Mouse (Mus musculus) CH12.LX (cell line): ENCODE measurements around the gene Stxbp3. TPM values are rescaled to one million over a fixed set of nuclear protein-coding genes. Genes with fewer than 3 reads are reported as not detected.
"Not testable (repeated sequence)": the region's sequence is repeated elsewhere in the genome, so short reads cannot be mapped to it uniquely, and the experiment has no call there.

Experiments
- DNase-seq: peaks from one replicate; pipeline ENCODE4 v3.0.0-alpha.2; 2013; ENCODE audit errors: extremely low read depth
- H3K27ac ChIP-seq: 2 replicates; pipeline ENCODE4 v1.5.1; 2012; ENCODE audit warnings: low read depth, mild to moderate bottlenecking, control low read depth, moderate library complexity; ENCODE audit not compliant: insufficient read depth
- H3K27me3 ChIP-seq: replicated peaks from 2 replicates; pipeline ENCODE3; 2012; ENCODE audit warnings: inconsistent platforms
- H3K36me3 ChIP-seq, 2 experiments: replicated peaks in 1 of 2; 2 replicates each; pipeline versions ENCODE3 to v1.6.1; 2012; ENCODE audit warnings: inconsistent platforms in 1 of 2, low read length in 1 of 2, mild to moderate bottlenecking in 1 of 2, mixed read lengths in 1 of 2, moderate library complexity in 1 of 2; ENCODE audit not compliant: control insufficient read depth in 1 of 2, insufficient read depth in 1 of 2
- H3K4me1 ChIP-seq, 2 experiments: 2 replicates each; pipeline ENCODE4 v1.6.1; 2012; ENCODE audit warnings: inconsistent platforms in 1 of 2, moderate library complexity in 1 of 2; ENCODE audit not compliant: insufficient read depth in 2 of 2, control insufficient read depth in 1 of 2
- H3K4me2 ChIP-seq: 2 replicates; pipeline ENCODE4 v1.6.1; 2012; ENCODE audit warnings: low read depth, mild to moderate bottlenecking, control low read depth; ENCODE audit not compliant: poor library complexity, insufficient read depth, severe bottlenecking
- H3K4me3 ChIP-seq, 3 experiments: fragments of 150-350 bp in 1 of 3; sonication (generic) in 1 of 3; replicated peaks in 1 of 3; 2 replicates each; pipeline versions ENCODE3 to v1.5.1; 2011 to 2012; ENCODE audit warnings: low read depth in 2 of 3, low read length in 2 of 3, mild to moderate bottlenecking in 2 of 3, moderate library complexity in 2 of 3, control low read depth in 1 of 3, improper control_type of control experiment in 1 of 3, inconsistent platforms in 1 of 3, mixed read lengths in 1 of 3; ENCODE audit not compliant: poor library complexity in 1 of 3
- H3K79me2 ChIP-seq: replicated peaks from 2 replicates; pipeline ENCODE4 v1.6.1; 2012; ENCODE audit warnings: mild to moderate bottlenecking, moderate library complexity; ENCODE audit not compliant: control insufficient read depth, poor library complexity, insufficient read depth, severe bottlenecking; ENCODE audit errors: extremely low read depth
- H3K9ac ChIP-seq: 2 replicates; pipeline ENCODE4 v1.6.1; 2012; ENCODE audit warnings: low read depth, mild to moderate bottlenecking, control low read depth, moderate library complexity; ENCODE audit not compliant: insufficient read depth
- H3K9me3 ChIP-seq: replicated peaks from 2 replicates; pipeline ENCODE3; 2012; ENCODE audit warnings: low read length, inconsistent platforms, mixed read lengths
- BHLHE40 ChIP-seq: IDR thresholded peaks from 2 replicates; pipeline ENCODE4 v1.6.1; 2011; ENCODE audit warnings: mild to moderate bottlenecking, low read depth, low read length, improper control_type of control experiment
- E2F4 ChIP-seq: IDR thresholded peaks from 2 replicates; pipeline ENCODE4 v1.6.1; 2011; ENCODE audit warnings: low read depth, low read length, improper control_type of control experiment; ENCODE audit not compliant: insufficient replicate concordance
- EP300 ChIP-seq: IDR thresholded peaks from 2 replicates; pipeline ENCODE4 v1.6.1; 2011; ENCODE audit warnings: low read length, improper control_type of control experiment
- GABPA ChIP-seq: IDR thresholded peaks from 2 replicates; pipeline ENCODE4 v1.6.1; 2012; ENCODE audit warnings: low read depth, low read length, improper control_type of control experiment, inconsistent platforms; ENCODE audit not compliant: insufficient replicate concordance
- KAT2A ChIP-seq: IDR thresholded peaks from 2 replicates; pipeline ENCODE4 v1.6.1; 2012; ENCODE audit warnings: low read length, improper control_type of control experiment, inconsistent platforms; ENCODE audit not compliant: insufficient replicate concordance
- MYC ChIP-seq: IDR thresholded peaks from 2 replicates; pipeline ENCODE4 v1.6.1; 2011; ENCODE audit warnings: low read depth, mild to moderate bottlenecking, improper control_type of control experiment, low read length
- NELFE ChIP-seq: IDR thresholded peaks from 2 replicates; pipeline ENCODE4 v1.6.1; 2011; ENCODE audit warnings: low read depth, low read length, improper control_type of control experiment
- NRF1 ChIP-seq: IDR thresholded peaks from 2 replicates; pipeline ENCODE4 v1.6.1; 2014; ENCODE audit warnings: low read depth, mild to moderate bottlenecking, inconsistent platforms, low read length, improper control_type of control experiment, moderate library complexity
- POLR2A ChIP-seq: IDR thresholded peaks from 2 replicates; pipeline ENCODE4 v1.6.1; 2011; ENCODE audit warnings: low read depth, mild to moderate bottlenecking, improper control_type of control experiment, low read length
- RCOR1 ChIP-seq: conservative IDR thresholded peaks from 2 replicates; pipeline ENCODE4 v1.6.1; 2012; ENCODE audit warnings: low read depth, mild to moderate bottlenecking, inconsistent platforms, low read length, improper control_type of control experiment
- SIN3A ChIP-seq: IDR thresholded peaks from 2 replicates; pipeline ENCODE4 v1.6.1; 2012; ENCODE audit warnings: low read length, improper control_type of control experiment, inconsistent platforms
- SMC3 ChIP-seq: IDR thresholded peaks from 2 replicates; pipeline ENCODE4 v1.6.1; 2011; ENCODE audit warnings: low read depth, low read length, improper control_type of control experiment
- UBTF ChIP-seq: IDR thresholded peaks from 2 replicates; pipeline ENCODE4 v1.6.1; 2012; ENCODE audit warnings: low read depth, mild to moderate bottlenecking, inconsistent platforms, low read length, improper control_type of control experiment, moderate library complexity
- ZC3H11A ChIP-seq: IDR thresholded peaks from 2 replicates; pipeline ENCODE4 v1.6.1; 2012; ENCODE audit warnings: low read depth, mild to moderate bottlenecking, inconsistent platforms, low read length, improper control_type of control experiment
- ZKSCAN1 ChIP-seq: IDR thresholded peaks from 2 replicates; pipeline ENCODE4 v1.6.1; 2012; ENCODE audit warnings: low read depth, inconsistent platforms, low read length, improper control_type of control experiment, borderline replicate concordance
- ZMIZ1 ChIP-seq: IDR thresholded peaks from 2 replicates; pipeline ENCODE4 v1.6.1; 2012; ENCODE audit warnings: low read depth, mild to moderate bottlenecking, inconsistent platforms, low read length, improper control_type of control experiment
- ZNF384 ChIP-seq: IDR thresholded peaks from 2 replicates; pipeline ENCODE4 v1.6.1; 2012; ENCODE audit warnings: low read depth, low read length, improper control_type of control experiment, inconsistent platforms
- dilution Hi-C: fragments of 300-500 bp; cut with MboI; formaldehyde crosslinking; loops from 2 replicates; pipeline ENCODE4 v1.14.3; 2020; ENCODE audit warnings: low sequenced_read_pairs; ENCODE audit not compliant: extremely low pct_unique_long_range_greater_than_20kb, extremely low pct_ligation_motif_present
- in situ Hi-C: fragments of 300-500 bp; cut with MboI; formaldehyde crosslinking; loops from 3 replicates; pipeline ENCODE4 v1.14.3; 2019; ENCODE audit warnings: low sequenced_read_pairs, low pct_ligation_motif_present, low pct_unique_long_range_greater_than_20kb, mixed read lengths
- polyA plus RNA-seq: library from polyadenylated mRNA; unstranded; fragments of >175 nt; gene quantifications from 2 replicates; pipeline ENCODE4 v1.2.1, GENCODE M21; 2012; ENCODE audit warnings: low read depth; ENCODE audit not compliant: insufficient read length
- total RNA-seq, 2 experiments: library from RNA; depleted of rRNA; stranded (reverse); fragments of 300-350 nt in 1 of 2; fragments of >200 nt in 1 of 2; gene quantifications; 2 replicates each; pipeline ENCODE4 v1.2.3; 2012 to 2014

The Stxbp3 gene
- total and polyA plus RNA-seq, 3 experiments: 12.1 to 21.5 (median 14.4) TPM

- Histone ChIP-seq H3K9me3 (no peaks in the 10 kb centered on the region), H3K9ac (no peak overlapping the region), H3K36me3 (peaks cover 11 to 22% of the 10 kb centered on the region in 2 experiments), H3K4me2 (no peak overlapping the region), H3K79me2 (peaks cover 28% of the 10 kb centered on the region), H3K27me3 (no peaks in the 10 kb centered on the region), H3K27ac (no peak overlapping the region), H3K4me3 (no peak overlapping the region), H3K4me1 (peaks cover 7 to 16% of the 10 kb centered on the region in 2 experiments; a peak in 3 of 4 replicates)
- in situ Hi-C loops: no loop called here
- dilution Hi-C loops: no loop called here
- no peak for TF ChIP-seq ZNF384
- no peak for TF ChIP-seq KAT2A
- no peak for TF ChIP-seq UBTF
- TF ChIP-seq ZMIZ1: no peak
- no peak for TF ChIP-seq ZC3H11A
- no peak for TF ChIP-seq MYC
- TF ChIP-seq NELFE: no peak
- TF ChIP-seq BHLHE40: no peak
- TF ChIP-seq E2F4: no peak
- TF ChIP-seq POLR2A: no peak
- no peak for TF ChIP-seq ZKSCAN1
- TF ChIP-seq EP300: no peak
- TF ChIP-seq GABPA: no peak
- no peak for TF ChIP-seq NRF1
- TF ChIP-seq SMC3: no peak
- no peak for TF ChIP-seq RCOR1
- TF ChIP-seq SIN3A: no peak
- DNase-seq: no peak
Measured at GRCm38 (mm10) chr3:108836931-108837330, 3.4 kb downstream of the Stxbp3 start.

GRCm38 (mm10) chr3:108833717-108834116, 6.6 kb downstream of the Stxbp3 start:
- dilution Hi-C loops, H3K4me2 ChIP-seq, H3K9ac ChIP-seq, H3K4me3 ChIP-seq, H3K9me3 ChIP-seq, H3K27me3 ChIP-seq, in situ Hi-C loops, DNase-seq, H3K27ac ChIP-seq: not testable (repeated sequence)
- Histone ChIP-seq H3K79me2 (peaks cover 33% of the 10 kb centered on the region), H3K36me3 (peaks cover 11 to 29% of the 10 kb centered on the region in 2 experiments), H3K4me1 (peaks cover 15 to 37% of the 10 kb centered on the region in 2 experiments)
